Mouse (Mus musculus) CH12.LX (cell line): Measurements from ENCODE around the gene Car15.

Experiments used
- NRF1 ChIP-seq: IDR thresholded peaks from 2 replicates; pipeline ENCODE4 v1.6.1; 2014; ENCODE audit warnings: low read depth, mild to moderate bottlenecking, inconsistent platforms, low read length, improper control_type of control experiment, moderate library complexity
- POLR2A ChIP-seq: IDR thresholded peaks from 2 replicates; pipeline ENCODE4 v1.6.1; 2011; ENCODE audit warnings: low read depth, mild to moderate bottlenecking, improper control_type of control experiment, low read length

- TF ChIP-seq NRF1: no peak
- no peak for TF ChIP-seq POLR2A
Observed at GRCm38 (mm10) chr16:17794047-17794446, 44.1 kb downstream of the Car15 start.
